Mouse (Mus musculus) cortical plate, adult 2 months (tissue): ENCODE data around the gene Nbea.

ENCODE experiments used
- CTCF ChIP-seq: fragments of 200-500 bp; IDR thresholded peaks from 2 replicates; pipeline ENCODE4 v1.5.1; 2011; ENCODE audit warnings: mild to moderate bottlenecking, control low read depth, low read length; ENCODE audit not compliant: insufficient read depth; ENCODE audit errors: extremely low read depth
- POLR2A ChIP-seq: fragments of 200-500 bp; IDR thresholded peaks from 2 replicates; pipeline ENCODE4 v1.6.1; 2011; ENCODE audit warnings: mild to moderate bottlenecking, low read length, control low read depth; ENCODE audit not compliant: insufficient read depth; ENCODE audit errors: extremely low read depth

GRCm38 (mm10) chr3:56067849-56068248 lies 115.7 kb downstream of the Nbea start:
- no peak for TF ChIP-seq POLR2A
- TF ChIP-seq CTCF: no peak
